Mouse (Mus musculus): ENCODE measurements around the gene Pfdn4. TPM values are rescaled to one million over a fixed set of nuclear protein-coding genes. Genes with fewer than 3 reads are reported as not detected.

The Pfdn4 gene
- polyA plus RNA-seq, 1 experiment from 2014 or later = 94.0 TPM

DNA sequence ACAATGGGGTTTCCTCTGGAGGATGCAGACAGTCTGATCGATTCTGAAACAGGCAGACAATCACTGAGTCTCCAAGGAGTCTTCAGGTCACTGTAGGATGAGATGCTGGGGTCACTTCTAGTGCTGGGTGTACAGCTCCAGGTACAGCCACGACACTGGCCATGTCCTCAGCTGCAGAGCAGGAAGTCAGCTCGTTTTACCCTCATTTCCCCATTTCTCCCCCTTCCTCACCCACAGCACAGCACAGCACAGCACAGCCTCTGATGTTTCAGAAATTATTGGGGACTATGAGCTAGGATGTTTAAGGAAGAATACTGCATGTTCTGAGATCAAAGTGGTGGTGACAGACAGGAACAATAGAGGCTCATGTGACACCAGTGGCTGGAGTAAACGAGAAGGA, 7.8 kb downstream of the Pfdn4 start:
- Histone ChIP-seq H3K4me1 (peaks cover 9% of the 10 kb centered on the region), H3K27ac (no peak overlapping the region), H3K4me3 (no peak overlapping the region), H3K36me3 (replicated peaks) (no peaks in the 10 kb centered on the region), H3K9me3 (no peaks in the 10 kb centered on the region), H3K27me3 (ENCODE audit: poor library complexity, severe bottlenecking) (peaks cover 20% of the 10 kb centered on the region)
- 48% methylated on average over 4 of the region's 4 CpGs for WGBS
- no peak for DNase-seq (ENCODE audit: extremely low spot score, low spot score)

GRCm38 (mm10) chr2:170507734-170508133, 11.5 kb downstream of the Pfdn4 start:
- Histone ChIP-seq H3K4me1 (peaks cover 25% of the 10 kb centered on the region), H3K27me3 (ENCODE audit: poor library complexity, severe bottlenecking) (peaks cover 4% of the 10 kb centered on the region; the same call in 1 of the 2 replicates), H3K27ac (no peak overlapping the region), H3K4me3 (no peak overlapping the region), H3K36me3 (replicated peaks) (no peaks in the 10 kb centered on the region), H3K9me3 (no peaks in the 10 kb centered on the region)
- WGBS = 15% methylated on average over 10 of the region's 10 CpGs
- peak; percentile 79 for DNase-seq (ENCODE audit: extremely low spot score, low spot score)

DNA sequence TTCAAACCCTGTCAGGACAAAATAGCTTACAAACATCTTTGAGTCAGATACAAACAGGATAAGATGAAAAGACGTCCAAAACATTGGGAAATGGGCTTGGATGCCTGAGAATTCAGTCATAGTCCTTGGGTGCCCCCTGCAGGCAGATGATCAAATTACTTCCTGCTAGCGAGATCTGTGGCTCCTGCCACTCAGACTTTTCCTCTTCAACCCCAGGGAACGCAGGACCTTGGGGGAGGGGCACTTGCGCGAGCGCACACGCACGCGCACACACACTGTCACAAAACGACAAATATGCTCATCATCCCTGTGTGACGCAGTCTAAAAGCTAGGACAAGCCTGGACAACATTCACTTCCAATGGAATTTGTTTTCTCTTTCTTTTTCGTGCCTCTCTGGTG, 12.6 kb downstream of the Pfdn4 start:
- H3K9me3 ChIP-seq = no peaks in the 10 kb centered on the region
- H3K4me3 ChIP-seq = peak overlapping the region; percentile 42
- 0 out of 2 replicates have a peak, but pooled peaks cover 2% of the 10 kb centered on the region for H3K36me3 ChIP-seq (replicated peaks)
- WGBS = 3% methylated on average over 12 of the region's 12 CpGs
- H3K27ac ChIP-seq = no peak overlapping the region
- H3K4me1 ChIP-seq = peaks cover 35% of the 10 kb centered on the region
- 0 out of 2 replicates have a peak, but pooled peaks cover 3% of the 10 kb centered on the region for H3K27me3 ChIP-seq (ENCODE audit: poor library complexity, severe bottlenecking)
- DNase-seq (ENCODE audit: extremely low spot score, low spot score) = peak; percentile 89

GRCm38 (mm10) chr2:170511073-170511891, 15.1 kb downstream of the Pfdn4 start:
- H3K9me3 ChIP-seq = no peaks in the 10 kb centered on the region
- H3K27me3 ChIP-seq (ENCODE audit: poor library complexity, severe bottlenecking) = no peaks in the 10 kb centered on the region
- 0% methylated on average over 69 of the region's 69 CpGs for WGBS
- peak; percentile 90 for DNase-seq (ENCODE audit: extremely low spot score, low spot score)
- H3K36me3 ChIP-seq (replicated peaks) = peaks cover 23% of the 10 kb centered on the region
- peak overlapping the region; percentile 97 for H3K4me3 ChIP-seq
- H3K27ac ChIP-seq = peak overlapping the region; percentile 100
- H3K4me1 ChIP-seq = peaks cover 35% of the 10 kb centered on the region

GRCm38 (mm10) chr2:170513756-170514155, 17.5 kb downstream of the Pfdn4 start:
- Histone ChIP-seq H3K27ac (no peak overlapping the region), H3K27me3 (ENCODE audit: poor library complexity, severe bottlenecking) (no peaks in the 10 kb centered on the region), H3K4me3 (no peak overlapping the region), H3K36me3 (replicated peaks) (peaks cover 48% of the 10 kb centered on the region), H3K4me1 (peaks cover 28% of the 10 kb centered on the region), H3K9me3 (no peaks in the 10 kb centered on the region)
- WGBS = 92% methylated on average over 12 of the region's 12 CpGs
- no peak for DNase-seq (ENCODE audit: extremely low spot score, low spot score)

GRCm38 (mm10) chr2:170520321-170520971, 24.2 kb downstream of the Pfdn4 start:
- Histone ChIP-seq H3K27ac (no peak overlapping the region), H3K4me1 (no peaks in the 10 kb centered on the region), H3K4me3 (no peak overlapping the region), H3K36me3 (replicated peaks) (peaks cover 44% of the 10 kb centered on the region), H3K27me3 (ENCODE audit: poor library complexity, severe bottlenecking) (no peaks in the 10 kb centered on the region), H3K9me3 (no peaks in the 10 kb centered on the region)
- DNase-seq (ENCODE audit: extremely low spot score, low spot score) = peak; percentile 67
- 12% methylated on average over 7 of the region's 7 CpGs for WGBS

DNA sequence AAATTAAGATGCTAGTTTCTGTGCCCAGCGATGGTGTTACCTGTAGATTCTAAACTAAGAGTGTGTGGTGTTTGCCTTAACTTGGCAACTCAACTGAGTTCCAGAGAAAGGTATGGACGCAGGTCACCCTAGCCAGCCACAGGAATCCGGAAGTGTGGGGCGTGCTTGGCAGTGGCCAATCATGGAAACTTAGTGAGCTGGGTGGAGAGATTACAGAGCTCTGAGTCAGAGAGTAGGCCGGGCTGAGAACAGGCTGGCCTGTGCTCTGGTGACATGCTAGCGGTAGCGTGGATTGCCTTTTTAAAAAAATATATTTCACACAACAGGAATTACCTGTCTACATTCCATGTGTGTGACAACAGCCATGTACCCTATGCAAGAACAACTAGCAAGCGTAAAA, 30.3 kb downstream of the Pfdn4 start:
- no peaks in the 10 kb centered on the region for H3K36me3 ChIP-seq (replicated peaks)
- WGBS = 92% methylated on average over 8 of the region's 8 CpGs
- no peaks in the 10 kb centered on the region for H3K27me3 ChIP-seq (ENCODE audit: poor library complexity, severe bottlenecking)
- no peaks in the 10 kb centered on the region for H3K4me1 ChIP-seq
- no peak overlapping the region for H3K27ac ChIP-seq
- no peak for DNase-seq (ENCODE audit: extremely low spot score, low spot score)
- no peaks in the 10 kb centered on the region for H3K9me3 ChIP-seq
- no peak overlapping the region for H3K4me3 ChIP-seq

- Histone ChIP-seq H3K36me3 (replicated peaks) (no peaks in the 10 kb centered on the region), H3K27ac (no peak overlapping the region), H3K9me3 (no peaks in the 10 kb centered on the region), H3K4me3 (no peak overlapping the region), H3K4me1 (no peaks in the 10 kb centered on the region), H3K27me3 (ENCODE audit: poor library complexity, severe bottlenecking) (no peaks in the 10 kb centered on the region)
- 96% methylated on average over 16 of the region's 16 CpGs for WGBS
- no peak for DNase-seq (ENCODE audit: extremely low spot score, low spot score)
These were observed 31.8 kb downstream of the Pfdn4 start for GRCm38 (mm10) chr2:170528061-170528460.

- DNase-seq (ENCODE audit: extremely low spot score, low spot score) = no peak
- Histone ChIP-seq H3K4me1 (peaks cover 4% of the 10 kb centered on the region; the same call in 1 of the 2 replicates), H3K27me3 (ENCODE audit: poor library complexity, severe bottlenecking) (no peaks in the 10 kb centered on the region), H3K4me3 (no peak overlapping the region), H3K36me3 (replicated peaks) (no peaks in the 10 kb centered on the region), H3K27ac (no peak overlapping the region), H3K9me3 (no peaks in the 10 kb centered on the region)
- 87% methylated on average over 7 of the region's 7 CpGs for WGBS
These were observed 33.5 kb downstream of the Pfdn4 start for GRCm38 (mm10) chr2:170529766-170530165.

DNA sequence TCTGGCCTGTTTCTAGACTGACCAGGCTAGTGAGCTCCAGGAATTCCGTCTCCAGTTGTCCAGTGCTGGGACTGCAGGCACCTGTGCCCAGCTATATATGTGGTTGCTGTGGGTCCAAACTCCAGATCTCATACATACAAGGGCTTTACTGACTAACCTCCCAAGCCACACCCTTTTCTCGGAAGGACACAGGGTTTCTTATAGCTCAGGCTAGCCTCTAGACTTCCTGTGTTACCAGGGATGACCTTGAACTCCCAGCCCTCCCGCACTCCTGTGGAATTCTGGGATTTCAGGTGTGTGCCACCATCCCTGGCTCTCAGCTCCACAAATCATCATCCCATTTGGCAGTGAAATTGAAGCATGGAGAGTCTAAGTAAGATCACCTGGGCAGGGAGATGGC, 34.0 kb downstream of the Pfdn4 start:
- DNase-seq (ENCODE audit: extremely low spot score, low spot score) = no peak
- Histone ChIP-seq H3K9me3 (no peaks in the 10 kb centered on the region), H3K4me3 (no peak overlapping the region), H3K36me3 (replicated peaks) (no peaks in the 10 kb centered on the region), H3K4me1 (peaks cover 4% of the 10 kb centered on the region; the same call in 1 of the 2 replicates), H3K27me3 (ENCODE audit: poor library complexity, severe bottlenecking) (no peaks in the 10 kb centered on the region), H3K27ac (no peak overlapping the region)
- WGBS = 93% methylated on average over 3 of the region's 3 CpGs

- H3K27me3 ChIP-seq (ENCODE audit: poor library complexity, severe bottlenecking) = no peaks in the 10 kb centered on the region
- no peak for DNase-seq (ENCODE audit: extremely low spot score, low spot score)
- H3K4me3 ChIP-seq = no peak overlapping the region
- no peaks in the 10 kb centered on the region for H3K9me3 ChIP-seq
- no peaks in the 10 kb centered on the region for H3K36me3 ChIP-seq (replicated peaks)
- WGBS = 62% methylated on average over 12 of the region's 12 CpGs
- peaks cover 4% of the 10 kb centered on the region; the same call in 1 of the 2 replicates for H3K4me1 ChIP-seq
- no peak overlapping the region for H3K27ac ChIP-seq
These were observed 38.0 kb downstream of the Pfdn4 start for GRCm38 (mm10) chr2:170534116-170534802.

GRCm38 (mm10) chr2:170534803-170535174, 38.6 kb downstream of the Pfdn4 start:
- no peaks in the 10 kb centered on the region for H3K27me3 ChIP-seq (ENCODE audit: poor library complexity, severe bottlenecking)
- H3K4me3 ChIP-seq = no peak overlapping the region
- H3K36me3 ChIP-seq (replicated peaks) = no peaks in the 10 kb centered on the region
- no peak overlapping the region for H3K27ac ChIP-seq
- H3K9me3 ChIP-seq = no peaks in the 10 kb centered on the region
- 96% methylated on average over 10 of the region's 11 CpGs for WGBS
- peaks cover 4% of the 10 kb centered on the region; the same call in 1 of the 2 replicates for H3K4me1 ChIP-seq
- no peak for DNase-seq (ENCODE audit: extremely low spot score, low spot score)

All from forebrain, embryonic 10.5 days (tissue).